Comparison of ENCODE assay signal across 7 mouse cellular contexts in genomic region chr7:101725081-101725480, GRCm38 (mm10).
DNase-seq lines count a peak whose midpoint lies in the region; ATAC-seq and TF ChIP-seq lines count a peak whose summit lies in the region.

No protein-coding gene starts in this region.

- no peak for TF ChIP-seq POLR2A in MEL (IDR thresholded peaks at IDR 0.05; ENCODE audit: control insufficient read depth in 1 of 2, insufficient read depth in 1 of 2, low read depth in 1 of 2, low read length in 2 of 2, poor library complexity in 1 of 2)
- TF ChIP-seq POLR2A in bone marrow, adult 2 months (IDR thresholded peaks at IDR 0.05; ENCODE audit: borderline replicate concordance, control insufficient read depth, low read depth, low read length), result no peak

- no peaks in the 10 kb centered on the region for H3K27me3 ChIP-seq in MEL (ENCODE audit: control insufficient read depth in 1 of 2, insufficient read depth in 2 of 2, low read length in 2 of 2)
- H3K27me3 ChIP-seq in kidney, embryonic 16.5 days (ENCODE audit: insufficient read depth, low read length), result no peaks in the 10 kb centered on the region

- H3K4me2 ChIP-seq in kidney, embryonic 16.5 days (replicated peaks; ENCODE audit: low read depth, low read length), result no peak overlapping the region

- TF ChIP-seq RAD21 in MEL (IDR thresholded peaks at IDR 0.05; ENCODE audit: low read depth, low read length), result no peak; the same call in none of the 2 replicates

- intact Hi-C loops in left cerebral cortex, postnatal 4 days (cut with DNase I), result no loop called here

- H3K79me2 ChIP-seq in MEL (ENCODE audit: control insufficient read depth, insufficient read depth, low read length, poor library complexity), result no peaks in the 10 kb centered on the region

- 0 out of 2 replicates have a peak, but pooled peaks have one; percentile 27 for ATAC-seq in kidney, embryonic 16.5 days (ENCODE audit: low FRiP score, low TSS enrichment)

- peak; percentile 37 to 43 (median 41) for TF ChIP-seq CTCF in MEL (IDR thresholded peaks at IDR 0.05 in 2 of 3, conservative IDR thresholded peaks at IDR 0.05 in 1 of 3; ENCODE audit: control insufficient read depth in 1 of 3, insufficient read depth in 1 of 3, low read depth in 2 of 3, low read length in 3 of 3, poor library complexity in 1 of 3, severe bottlenecking in 1 of 3)
- peak; percentile 46; the same call in 1 of the 2 replicates for TF ChIP-seq CTCF in bone marrow, adult 2 months (IDR thresholded peaks at IDR 0.05; ENCODE audit: control insufficient read depth, insufficient read depth, low read length)

- H3K9me3 ChIP-seq in MEL (replicated peaks; ENCODE audit: insufficient read depth, low read length), result no peaks in the 10 kb centered on the region
- no peaks in the 10 kb centered on the region for H3K9me3 ChIP-seq in kidney, embryonic 16.5 days (ENCODE audit: low read length)

- no peaks in the 10 kb centered on the region for H3K4me1 ChIP-seq in MEL (ENCODE audit: control insufficient read depth in 1 of 2, insufficient read depth in 2 of 2, low read length in 2 of 2)
- H3K4me1 ChIP-seq in bone marrow, adult 2 months (ENCODE audit: control insufficient read depth, insufficient read depth, low read length), result peaks cover 6% of the 10 kb centered on the region
- H3K4me1 ChIP-seq in kidney, embryonic 16.5 days (ENCODE audit: insufficient read depth, low read length), result no peaks in the 10 kb centered on the region

- H3K27ac ChIP-seq in MEL (ENCODE audit: control insufficient read depth, low read depth, low read length), result no peak overlapping the region
- no peak overlapping the region for H3K27ac ChIP-seq in bone marrow, adult 2 months (ENCODE audit: control insufficient read depth, insufficient read depth, low read depth, low read length, poor library complexity)
- no peak overlapping the region for H3K27ac ChIP-seq in kidney, embryonic 16.5 days (ENCODE audit: low read length)

- peaks cover 0 to 2% of the 10 kb centered on the region in 2 experiments; a peak in 2 of 4 replicates for H3K36me3 ChIP-seq in MEL (ENCODE audit: control insufficient read depth in 1 of 2, insufficient read depth in 2 of 2, low read length in 2 of 2)
- H3K36me3 ChIP-seq in kidney, embryonic 16.5 days (ENCODE audit: insufficient read depth, low read length), result peaks cover 5% of the 10 kb centered on the region; the same call in 1 of the 2 replicates

- TF ChIP-seq EP300 in MEL (IDR thresholded peaks at IDR 0.05; ENCODE audit: low read depth in 1 of 2, low read length in 2 of 2), result no peak

- H3K4me3 ChIP-seq in MEL (ENCODE audit: control insufficient read depth in 1 of 2, insufficient read depth in 1 of 2, low read depth in 2 of 2, low read length in 2 of 2), result no peak overlapping the region
- H3K4me3 ChIP-seq in bone marrow, adult 2 months (replicated peaks; ENCODE audit: control insufficient read depth, low read depth, low read length), result no peak overlapping the region
- no peak overlapping the region for H3K4me3 ChIP-seq in kidney, embryonic 16.5 days (ENCODE audit: low read length)

- peak; percentile 33 for DNase-seq in left cerebral cortex, postnatal 4 days
- DNase-seq in left cerebral cortex, adult 11 months (ENCODE audit: low spot score), result no peak
- DNase-seq in MEL (ENCODE audit: low read depth, low spot score), result peak; percentile 30
- DNase-seq in skeletal muscle tissue, adult 2 months (ENCODE audit: low read depth, low spot score), result peak; percentile 13
- no peak for DNase-seq in right cerebral cortex, adult 18-20 months

- 86% methylated on average over 4 of the region's 4 CpGs for WGBS in bone marrow, adult 2 months
- 62% methylated on average over 4 of the region's 4 CpGs for WGBS in kidney, embryonic 16.5 days

- H3K9ac ChIP-seq in MEL (ENCODE audit: control insufficient read depth, low read depth, low read length, poor library complexity, severe bottlenecking), result no peak overlapping the region
- H3K9ac ChIP-seq in kidney, embryonic 16.5 days (replicated peaks; ENCODE audit: low read length), result no peak overlapping the region

TF ChIP-seq in MEL, 35 proteins besides CTCF, POLR2A, EP300 and RAD21:
- TF ChIP-seq NRF1 (IDR thresholded peaks at IDR 0.05; ENCODE audit: insufficient read depth, low read depth, low read length, poor library complexity, severe bottlenecking) (no peak), JUND (IDR thresholded peaks at IDR 0.05; ENCODE audit: low read depth, low read length) (no peak), HCFC1 (IDR thresholded peaks at IDR 0.05; ENCODE audit: low read depth, low read length) (no peak), UBTF (IDR thresholded peaks at IDR 0.05; ENCODE audit: borderline replicate concordance, insufficient read depth, low read depth, low read length) (no peak)

Comparison
In these comparisons a context has a peak if more than half of its experiments do, and no peak if none do; other contexts are left out.
1. DNase-seq: peak in left cerebral cortex, postnatal 4 days (single experiment), MEL (single experiment) and skeletal muscle tissue, adult 2 months (single experiment); none in left cerebral cortex, adult 11 months (single experiment) and right cerebral cortex, adult 18-20 months (single experiment).